Mouse (Mus musculus) E14TG2a.4 (cell line): ENCODE measurements around the gene Dpf1.
A peak's percentile ranks its signal among the peaks of the same experiment; 100 is the strongest.

Experiments
- H3K27me3 ChIP-seq: 2 replicates; pipeline ENCODE4 v1.6.1; 2014; ENCODE audit warnings: low read length, control low read depth; ENCODE audit not compliant: insufficient read depth
- H3K36me3 ChIP-seq: 2 replicates; pipeline ENCODE4 v1.6.1; 2014; ENCODE audit warnings: low read length, control low read depth; ENCODE audit not compliant: insufficient read depth
- H3K4me1 ChIP-seq: replicated peaks from 2 replicates; pipeline ENCODE4 v1.6.1; 2014; ENCODE audit warnings: low read depth, low read length, control low read depth
- H3K4me3 ChIP-seq: replicated peaks from 2 replicates; pipeline ENCODE4 v1.5.1; 2014; ENCODE audit warnings: mild to moderate bottlenecking, low read length
- H3K9me3 ChIP-seq: 2 replicates; pipeline ENCODE4 v1.6.1; 2014; ENCODE audit warnings: low read length, control low read depth
- CTCF ChIP-seq: conservative IDR thresholded peaks from 2 replicates; pipeline ENCODE4 v1.5.1; 2014; ENCODE audit warnings: low read length
- NANOG ChIP-seq: IDR thresholded peaks from 2 replicates; pipeline ENCODE4 v1.6.1; 2014; ENCODE audit warnings: borderline replicate concordance, low read length, mixed read lengths
- POU5F1 ChIP-seq: IDR thresholded peaks from 2 replicates; pipeline ENCODE4 v1.6.1; 2014; ENCODE audit warnings: low read length, borderline replicate concordance

Dpf1 gene

GRCm38 (mm10) chr7:29291616-29292457, 11.9 kb upstream of the Dpf1 start:
- Histone ChIP-seq H3K27me3 (no peaks in the 10 kb centered on the region; the same call in 1 of the 2 replicates), H3K9me3 (peaks cover 6% of the 10 kb centered on the region), H3K4me1 (peaks cover 79% of the 10 kb centered on the region), H3K4me3 (peak overlapping the region; percentile 70), H3K36me3 (peaks cover 15% of the 10 kb centered on the region)
- TF ChIP-seq NANOG, result no peak
- TF ChIP-seq CTCF, result no peak
- no peak for TF ChIP-seq POU5F1

GRCm38 (mm10) chr7:29292458-29293098, 11.2 kb upstream of the Dpf1 start:
- peaks cover 76% of the 10 kb centered on the region for H3K4me1 ChIP-seq

GRCm38 (mm10) chr7:29293131-29294065, 10.4 kb upstream of the Dpf1 start:
- no peaks in the 10 kb centered on the region for H3K9me3 ChIP-seq
- no peaks in the 10 kb centered on the region; the same call in 1 of the 2 replicates for H3K27me3 ChIP-seq
- peak overlapping the region; percentile 70 for H3K4me3 ChIP-seq
- no peak for TF ChIP-seq NANOG
- TF ChIP-seq POU5F1, result no peak
- no peak for TF ChIP-seq CTCF
- peaks cover 76% of the 10 kb centered on the region for H3K4me1 ChIP-seq
- peaks cover 15% of the 10 kb centered on the region for H3K36me3 ChIP-seq

More at GRCm38 (mm10) chr7:29292458-29293098, 11.2 kb upstream of the Dpf1 start:
- Histone ChIP-seq H3K27me3 (no peaks in the 10 kb centered on the region; the same call in 1 of the 2 replicates), H3K9me3 (peaks cover 4% of the 10 kb centered on the region), H3K4me3 (peak overlapping the region; percentile 70), H3K36me3 (peaks cover 15% of the 10 kb centered on the region)
- TF ChIP-seq POU5F1 (no peak), NANOG (no peak), CTCF (no peak)

GRCm38 (mm10) chr7:29294111-29294761, 9.5 kb upstream of the Dpf1 start:
- Histone ChIP-seq H3K36me3 (peaks cover 15% of the 10 kb centered on the region), H3K4me3 (peak overlapping the region; percentile 58), H3K4me1 (peaks cover 72% of the 10 kb centered on the region), H3K27me3 (peaks cover 4% of the 10 kb centered on the region; the same call in 1 of the 2 replicates), H3K9me3 (no peaks in the 10 kb centered on the region)
- no peak for TF ChIP-seq POU5F1
- TF ChIP-seq CTCF, result no peak
- no peak for TF ChIP-seq NANOG

GRCm38 (mm10) chr7:29295861-29296647, 7.7 kb upstream of the Dpf1 start:
- Histone ChIP-seq H3K27me3 (peaks cover 4% of the 10 kb centered on the region; the same call in 1 of the 2 replicates), H3K4me3 (peak overlapping the region; percentile 29; the same call in 1 of the 2 replicates), H3K36me3 (peaks cover 15% of the 10 kb centered on the region), H3K4me1 (peaks cover 62% of the 10 kb centered on the region), H3K9me3 (no peaks in the 10 kb centered on the region)
- TF ChIP-seq POU5F1, result no peak
- no peak for TF ChIP-seq NANOG
- no peak for TF ChIP-seq CTCF

GRCm38 (mm10) chr7:29296998-29297397, 6.8 kb upstream of the Dpf1 start:
- 0 out of 2 replicates have a peak, but pooled peaks cover 6% of the 10 kb centered on the region for H3K36me3 ChIP-seq
- no peak overlapping the region for H3K4me3 ChIP-seq
- no peaks in the 10 kb centered on the region for H3K9me3 ChIP-seq
- H3K27me3 ChIP-seq, result peaks cover 4% of the 10 kb centered on the region; the same call in 1 of the 2 replicates
- peak; percentile 78 for TF ChIP-seq CTCF
- no peak for TF ChIP-seq POU5F1
- no peak for TF ChIP-seq NANOG
- H3K4me1 ChIP-seq, result peaks cover 54% of the 10 kb centered on the region

GRCm38 (mm10) chr7:29301127-29301566, 2.6 kb upstream of the Dpf1 start:
- H3K9me3 ChIP-seq, result no peaks in the 10 kb centered on the region
- H3K4me3 ChIP-seq, result no peak overlapping the region
- H3K27me3 ChIP-seq, result peaks cover 11% of the 10 kb centered on the region
- peaks cover 46% of the 10 kb centered on the region for H3K4me1 ChIP-seq
- H3K36me3 ChIP-seq, result no peaks in the 10 kb centered on the region
- TF ChIP-seq CTCF (peak; percentile 42), POU5F1 (no peak)
